Mouse (Mus musculus) heart, embryonic 13.5 days (tissue): ENCODE data around the gene Ccr2. TPM values are rescaled to one million over a fixed set of nuclear protein-coding genes. Genes with fewer than 3 reads are reported as not detected.
"Not testable (repeated sequence)": the region's sequence is repeated elsewhere in the genome, so short reads cannot be mapped to it uniquely, and the experiment has no call there.

ENCODE experiments used
- ATAC-seq: fragments of 200-750 bp; cut with Nextera tagmentation; 2 replicates; pipeline ENCODE4 v1.8.0; 2017; ENCODE audit warnings: moderate TSS enrichment; ENCODE audit not compliant: insufficient number of reproducible peaks, low FRiP score, low TSS enrichment; ENCODE audit errors: extremely low read depth
- H3K27ac ChIP-seq: fragments of 300-500 bp; sonication (generic); replicated peaks from 2 replicates; pipeline ENCODE4 v1.5.1; 2015; ENCODE audit warnings: moderate library complexity, mild to moderate bottlenecking, inconsistent platforms
- H3K27me3 ChIP-seq: fragments of 300-500 bp; sonication (generic); replicated peaks from 2 replicates; pipeline ENCODE4 v1.6.1; 2015; ENCODE audit warnings: mild to moderate bottlenecking, inconsistent platforms
- H3K36me3 ChIP-seq: fragments of 300-500 bp; sonication (generic); 2 replicates; pipeline ENCODE4 v1.6.1; 2015; ENCODE audit warnings: mild to moderate bottlenecking, inconsistent platforms
- H3K4me1 ChIP-seq: fragments of 300-500 bp; sonication (generic); 2 replicates; pipeline ENCODE4 v1.6.1; 2015; ENCODE audit warnings: inconsistent platforms
- H3K4me2 ChIP-seq: fragments of 300-500 bp; sonication (generic); 2 replicates; pipeline ENCODE4 v1.6.1; 2015; ENCODE audit warnings: inconsistent platforms, mild to moderate bottlenecking, moderate library complexity
- H3K4me3 ChIP-seq: fragments of 300-500 bp; sonication (generic); 2 replicates; pipeline ENCODE4 v1.5.1; 2015; ENCODE audit warnings: moderate library complexity, mild to moderate bottlenecking, inconsistent platforms
- H3K9ac ChIP-seq: fragments of 300-500 bp; sonication (generic); 2 replicates; pipeline ENCODE4 v1.6.1; 2015; ENCODE audit warnings: inconsistent platforms, mild to moderate bottlenecking, moderate library complexity
- H3K9me3 ChIP-seq: fragments of 300-500 bp; sonication (generic); 2 replicates; pipeline ENCODE4 v1.6.1; 2016; ENCODE audit warnings: inconsistent platforms
- WGBS: fragments of 180-500 bp; shearing (Covaris S2); methylation state at CpG from one replicate; pipeline ENCODE4 v1.1.7; 2015; ENCODE audit warnings: mixed read lengths; 5-methylcytosine and 5-hydroxymethylcytosine counted together
- polyA plus RNA-seq: library from polyadenylated mRNA; unstranded; fragments of >200 nt; fragmentation: Nextera tagmentation; extraction: Ambion mirVana; gene quantifications from 2 replicates; pipeline ENCODE4 v1.2.1, GENCODE M21; 2015

Ccr2 gene
- polyA plus RNA-seq, 1 experiment from 2014 or later, result 0.83 TPM

DNA sequence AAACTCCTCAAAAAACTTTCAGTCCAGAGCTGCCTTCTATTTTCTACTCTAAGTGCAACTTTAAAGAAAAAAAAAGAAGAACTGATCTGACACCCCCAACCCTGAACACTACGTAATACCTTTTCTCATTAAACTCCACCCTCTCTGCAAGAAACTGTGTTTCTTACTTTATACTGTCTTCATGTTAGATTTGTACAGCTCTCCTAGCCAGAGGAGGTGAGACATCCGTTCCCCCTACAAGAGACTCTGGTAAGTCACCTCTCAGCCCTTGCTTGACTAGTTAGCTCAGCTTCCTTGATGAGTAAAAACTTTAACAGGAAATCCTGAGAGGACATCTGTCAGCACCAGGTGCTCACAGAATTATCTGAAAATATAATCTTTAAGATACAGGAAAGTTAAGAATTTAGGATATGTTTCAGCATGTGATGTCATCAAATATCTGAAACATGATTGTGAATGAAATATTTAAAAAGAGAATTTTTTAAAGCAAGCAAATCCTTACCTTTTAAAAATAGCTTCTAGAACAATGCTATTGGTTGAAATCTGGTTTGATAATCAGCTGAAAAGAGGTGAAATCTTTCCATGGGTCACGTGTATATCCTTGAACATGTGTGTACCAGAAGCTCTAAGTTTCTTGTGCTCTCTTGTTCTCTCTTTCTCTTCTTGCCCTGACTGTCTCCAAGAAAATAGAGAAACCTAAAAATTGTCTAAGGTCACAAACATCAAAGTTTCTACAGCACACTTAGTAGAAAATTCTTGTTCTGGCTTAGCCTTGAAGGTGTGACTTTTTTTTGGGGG is 19.8 kb downstream of the Ccr2 start, which contains the start of gene Ccr5:
Gene Ccr5, plus strand, starts transcription at position 157 of the 798 bp plus-strand sequence.
- peaks cover 3% of the 10 kb centered on the region; the same call in 1 of the 2 replicates for H3K4me1 ChIP-seq
- no peaks in the 10 kb centered on the region for H3K36me3 ChIP-seq
- ATAC-seq, result no peak
- H3K27me3 ChIP-seq, result no peaks in the 10 kb centered on the region
- H3K4me2 ChIP-seq, result no peak within 1 kb of the TSS
- no peak within 1 kb of the TSS for H3K9ac ChIP-seq
- H3K9me3 ChIP-seq, result no peaks in the 10 kb centered on the region
- no peak within 1 kb of the TSS for H3K4me3 ChIP-seq
- 62% methylated on average over 3 of the region's 3 CpGs for WGBS
- H3K27ac ChIP-seq, result no peak within 1 kb of the TSS

- Histone ChIP-seq H3K4me3 (no peak overlapping the region), H3K36me3 (no peaks in the 10 kb centered on the region), H3K4me2 (no peak overlapping the region), H3K27me3 (no peaks in the 10 kb centered on the region), H3K4me1 (peaks cover 3% of the 10 kb centered on the region; the same call in 1 of the 2 replicates), H3K9ac (no peak overlapping the region), H3K27ac (peak overlapping the region; percentile 77; the same call in 1 of the 2 replicates), H3K9me3 (no peaks in the 10 kb centered on the region)
- WGBS, result 81% methylated on average over 11 of the region's 11 CpGs
- no peak for ATAC-seq
These were observed 23.8 kb downstream of the Ccr2 start for GRCm38 (mm10) chr9:124125576-124125975.

DNA sequence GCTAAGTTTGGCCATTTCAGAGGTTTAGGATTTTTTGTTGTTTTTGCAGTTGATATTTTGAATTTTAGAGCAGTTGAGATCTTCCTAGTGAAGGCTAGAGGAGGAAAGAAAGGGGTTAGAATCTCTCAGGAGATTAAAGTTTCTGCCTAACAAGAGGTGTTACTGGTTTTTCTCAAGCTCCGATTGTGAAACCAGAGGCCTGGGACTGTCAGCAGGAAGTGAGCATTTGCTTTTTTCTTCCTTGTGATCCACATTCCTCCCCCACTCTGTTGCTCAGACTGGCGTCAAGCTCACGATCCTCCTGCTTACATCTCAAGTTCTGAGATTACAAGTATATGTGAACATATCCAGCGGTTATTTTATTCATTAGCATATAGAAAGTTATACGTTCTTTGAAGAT is 24.6 kb downstream of the Ccr2 start:
- peak overlapping the region; percentile 13; the same call in 1 of the 2 replicates for H3K4me2 ChIP-seq
- no peaks in the 10 kb centered on the region for H3K36me3 ChIP-seq
- H3K9me3 ChIP-seq, result no peaks in the 10 kb centered on the region
- no peak overlapping the region for H3K4me3 ChIP-seq
- no peaks in the 10 kb centered on the region for H3K27me3 ChIP-seq
- 22% methylated on average over 5 of the region's 5 CpGs for WGBS
- no peak for ATAC-seq
- peaks cover 3% of the 10 kb centered on the region; the same call in 1 of the 2 replicates for H3K4me1 ChIP-seq
- peak overlapping the region; percentile 50 for H3K9ac ChIP-seq
- peak overlapping the region; percentile 77 for H3K27ac ChIP-seq

DNA sequence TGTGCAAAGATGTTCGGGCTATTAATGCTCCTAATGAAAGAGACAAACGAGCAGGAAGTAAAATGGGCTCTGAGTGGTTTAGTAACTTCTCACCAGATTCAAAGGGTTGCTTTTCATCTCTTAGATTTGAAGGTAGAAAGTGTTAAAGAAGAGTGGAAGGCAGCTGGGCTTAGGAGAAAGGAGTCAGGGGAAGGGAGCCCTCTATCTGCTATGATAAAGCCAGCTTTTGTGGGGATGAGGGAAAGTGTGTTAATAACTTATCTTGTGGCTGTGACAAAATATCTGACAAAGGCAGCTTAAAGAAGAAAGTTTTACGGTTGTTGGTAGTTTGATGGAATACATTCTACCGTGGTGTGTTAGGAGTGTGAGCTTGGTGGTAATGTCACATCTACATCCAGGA is 25.7 kb downstream of the Ccr2 start:
- no peaks in the 10 kb centered on the region for H3K27me3 ChIP-seq
- H3K4me2 ChIP-seq, result no peak overlapping the region
- 24% methylated on average over 4 of the region's 4 CpGs for WGBS
- peaks cover 3% of the 10 kb centered on the region; the same call in 1 of the 2 replicates for H3K4me1 ChIP-seq
- H3K9ac ChIP-seq, result no peak overlapping the region
- ATAC-seq, result no peak
- H3K36me3 ChIP-seq, result no peaks in the 10 kb centered on the region
- H3K9me3 ChIP-seq, result no peaks in the 10 kb centered on the region
- H3K4me3 ChIP-seq, result no peak overlapping the region
- H3K27ac ChIP-seq, result peak overlapping the region; percentile 42; the same call in 1 of the 2 replicates

DNA sequence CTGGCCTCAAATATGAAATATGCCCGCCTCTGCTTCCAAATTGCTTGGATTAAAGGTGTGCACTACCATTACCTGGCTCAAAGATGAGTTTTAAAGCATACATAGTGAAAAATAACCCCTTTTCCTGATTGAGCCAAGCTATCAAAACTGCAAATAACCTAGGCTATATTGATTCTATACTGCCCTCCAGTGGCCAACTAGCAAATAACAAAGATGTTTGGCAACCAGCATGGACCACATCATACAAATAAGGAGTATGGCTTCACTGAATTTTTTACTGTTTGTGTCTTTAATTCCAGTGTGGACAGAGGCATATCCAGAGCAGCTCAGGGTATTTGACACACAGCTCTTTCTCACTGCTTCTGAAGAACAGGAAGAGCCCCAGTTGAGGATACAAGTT is 26.6 kb downstream of the Ccr2 start:
- Histone ChIP-seq H3K27me3 (no peaks in the 10 kb centered on the region), H3K4me3 (no peak overlapping the region), H3K9ac (no peak overlapping the region), H3K4me1 (peaks cover 3% of the 10 kb centered on the region; the same call in 1 of the 2 replicates), H3K27ac (no peak overlapping the region), H3K36me3 (no peaks in the 10 kb centered on the region), H3K9me3 (no peaks in the 10 kb centered on the region), H3K4me2 (no peak overlapping the region)
- 0% methylated on average over 1 of the region's 1 CpGs for WGBS
- ATAC-seq, result no peak

- not testable (repeated sequence) for H3K27me3 ChIP-seq, H3K4me1 ChIP-seq, H3K9me3 ChIP-seq, ATAC-seq, H3K36me3 ChIP-seq, H3K4me3 ChIP-seq, H3K9ac ChIP-seq, H3K4me2 ChIP-seq, H3K27ac ChIP-seq
- 68% methylated on average over 2 of the region's 2 CpGs for WGBS
These were observed 31.1 kb downstream of the Ccr2 start for GRCm38 (mm10) chr9:124132899-124133298.

GRCm38 (mm10) chr9:124134919-124135318 is 33.2 kb downstream of the Ccr2 start:
- not testable (repeated sequence) for H3K4me1 ChIP-seq, H3K4me3 ChIP-seq, H3K36me3 ChIP-seq, H3K27me3 ChIP-seq, H3K4me2 ChIP-seq, H3K9ac ChIP-seq, ATAC-seq, H3K9me3 ChIP-seq, H3K27ac ChIP-seq
- 61% methylated on average over 1 of the region's 1 CpGs for WGBS

DNA sequence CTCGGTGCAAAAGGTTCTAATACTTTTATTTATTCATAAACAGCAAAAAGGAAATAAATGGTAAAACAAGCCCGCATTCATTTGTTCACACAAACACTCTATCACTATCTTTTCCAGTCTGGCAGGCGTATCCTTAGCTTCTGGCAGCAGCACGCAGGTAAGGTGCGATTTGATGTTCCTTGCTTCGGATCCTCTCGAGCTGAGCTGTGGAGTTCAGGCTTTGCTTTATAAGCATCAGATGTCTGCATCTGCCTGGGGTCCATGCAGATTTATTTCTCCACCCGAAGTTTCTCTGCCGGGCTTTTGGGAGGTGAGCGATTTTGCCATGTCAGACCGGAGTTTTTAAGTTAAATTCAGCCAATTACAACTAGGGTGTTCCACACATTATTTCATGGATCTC is 35.9 kb downstream of the Ccr2 start:
- no peaks in the 10 kb centered on the region for H3K36me3 ChIP-seq
- no peaks in the 10 kb centered on the region for H3K27me3 ChIP-seq
- no peak for ATAC-seq
- peaks cover 9% of the 10 kb centered on the region; the same call in 1 of the 2 replicates for H3K4me1 ChIP-seq
- H3K9me3 ChIP-seq, result peaks cover 3% of the 10 kb centered on the region; the same call in 1 of the 2 replicates
- no peak overlapping the region for H3K4me2 ChIP-seq
- no peak overlapping the region for H3K27ac ChIP-seq
- H3K9ac ChIP-seq, result no peak overlapping the region
- no peak overlapping the region for H3K4me3 ChIP-seq
- 50% methylated on average over 11 of the region's 11 CpGs for WGBS

GRCm38 (mm10) chr9:124138055-124138775 is 36.5 kb downstream of the Ccr2 start:
- Histone ChIP-seq H3K9ac (no peak overlapping the region), H3K27me3 (no peaks in the 10 kb centered on the region), H3K36me3 (no peaks in the 10 kb centered on the region), H3K9me3 (peaks cover 3% of the 10 kb centered on the region; the same call in 1 of the 2 replicates), H3K4me1 (peaks cover 9% of the 10 kb centered on the region; the same call in 1 of the 2 replicates), H3K27ac (no peak overlapping the region), H3K4me3 (no peak overlapping the region), H3K4me2 (no peak overlapping the region)
- no peak for ATAC-seq
- 12% methylated on average over 4 of the region's 4 CpGs for WGBS

GRCm38 (mm10) chr9:124143678-124144077 is 41.9 kb downstream of the Ccr2 start:
- no peaks in the 10 kb centered on the region for H3K27me3 ChIP-seq
- WGBS, result 73% methylated on average over 1 of the region's 1 CpGs
- no peak overlapping the region for H3K27ac ChIP-seq
- no peaks in the 10 kb centered on the region for H3K4me1 ChIP-seq
- ATAC-seq, result no peak
- no peak overlapping the region for H3K9ac ChIP-seq
- no peak overlapping the region for H3K4me3 ChIP-seq
- no peak overlapping the region for H3K4me2 ChIP-seq
- no peaks in the 10 kb centered on the region for H3K36me3 ChIP-seq
- peaks cover 3% of the 10 kb centered on the region; the same call in 1 of the 2 replicates for H3K9me3 ChIP-seq

GRCm38 (mm10) chr9:124146307-124146706 is 44.6 kb downstream of the Ccr2 start:
- Histone ChIP-seq H3K4me3 (no peak overlapping the region), H3K4me2 (no peak overlapping the region), H3K4me1 (no peaks in the 10 kb centered on the region), H3K9ac (no peak overlapping the region), H3K36me3 (no peaks in the 10 kb centered on the region), H3K27me3 (no peaks in the 10 kb centered on the region), H3K9me3 (no peaks in the 10 kb centered on the region), H3K27ac (no peak overlapping the region)
- no peak for ATAC-seq
